Mouse (Mus musculus): ENCODE data around the gene Rock2.

- TF ChIP-seq CTCF (IDR thresholded peaks at IDR 0.05; ENCODE audit: low read depth, low read length) (no peak), GATA1 (IDR thresholded peaks at IDR 0.05; ENCODE audit: borderline replicate concordance, low read length) (no peak), GATA2 (IDR thresholded peaks at IDR 0.05; ENCODE audit: borderline replicate concordance, low read depth, low read length) (no peak)
Observed at GRCm38 (mm10) chr12:16893656-16894395, 869 bp upstream of the Rock2 start.
